Mouse (Mus musculus) embryonic facial prominence, embryonic 12.5 days (tissue): ENCODE results near the gene Mmadhc. TPM values are rescaled to one million over a fixed set of nuclear protein-coding genes. Genes with fewer than 3 reads are reported as not detected.
A peak's percentile ranks its signal among the peaks of the same experiment; 100 is the strongest.

ENCODE experiments used
- ATAC-seq: fragments of 200-750 bp; cut with Nextera tagmentation; 2 replicates; pipeline ENCODE4 v1.8.0; 2017; ENCODE audit not compliant: insufficient number of reproducible peaks, insufficient read depth, low FRiP score, low TSS enrichment
- H3K27ac ChIP-seq: fragments of 300-500 bp; sonication (generic); 2 replicates; pipeline ENCODE4 v1.5.1; 2016; ENCODE audit warnings: mild to moderate bottlenecking
- H3K27me3 ChIP-seq: fragments of 300-500 bp; sonication (generic); 2 replicates; pipeline ENCODE4 v1.6.1; 2016; ENCODE audit warnings: mild to moderate bottlenecking, moderate library complexity
- H3K36me3 ChIP-seq: fragments of 300-500 bp; sonication (generic); 2 replicates; pipeline ENCODE4 v1.6.1; 2016; ENCODE audit warnings: mild to moderate bottlenecking
- H3K4me1 ChIP-seq: fragments of 300-500 bp; sonication (generic); 2 replicates; pipeline ENCODE4 v1.6.1; 2016
- H3K4me2 ChIP-seq: fragments of 300-500 bp; sonication (generic); replicated peaks from 2 replicates; pipeline ENCODE4 v1.6.1; 2016; ENCODE audit warnings: mild to moderate bottlenecking, moderate library complexity
- H3K4me3 ChIP-seq: fragments of 300-500 bp; sonication (generic); 2 replicates; pipeline ENCODE4 v1.5.1; 2016; ENCODE audit warnings: mild to moderate bottlenecking
- H3K9ac ChIP-seq: fragments of 300-500 bp; sonication (generic); 2 replicates; pipeline ENCODE4 v1.6.1; 2016; ENCODE audit warnings: mild to moderate bottlenecking, moderate library complexity
- H3K9me3 ChIP-seq: fragments of 300-500 bp; sonication (generic); 2 replicates; pipeline ENCODE4 v1.6.1; 2016; ENCODE audit warnings: mild to moderate bottlenecking, moderate library complexity
- WGBS: fragments of 180-500 bp; shearing (Covaris S2); methylation state at CpG from one replicate; pipeline ENCODE4 v1.1.7; 2016; 5-methylcytosine and 5-hydroxymethylcytosine counted together
- polyA plus RNA-seq: library from polyadenylated mRNA; unstranded; fragments of >200 nt; fragmentation: Nextera tagmentation; extraction: Ambion mirVana; gene quantifications from 2 replicates; pipeline ENCODE4 v1.2.1, GENCODE M21; 2016

Gene Mmadhc
- polyA plus RNA-seq, 1 experiment from 2014 or later: 163 TPM

DNA sequence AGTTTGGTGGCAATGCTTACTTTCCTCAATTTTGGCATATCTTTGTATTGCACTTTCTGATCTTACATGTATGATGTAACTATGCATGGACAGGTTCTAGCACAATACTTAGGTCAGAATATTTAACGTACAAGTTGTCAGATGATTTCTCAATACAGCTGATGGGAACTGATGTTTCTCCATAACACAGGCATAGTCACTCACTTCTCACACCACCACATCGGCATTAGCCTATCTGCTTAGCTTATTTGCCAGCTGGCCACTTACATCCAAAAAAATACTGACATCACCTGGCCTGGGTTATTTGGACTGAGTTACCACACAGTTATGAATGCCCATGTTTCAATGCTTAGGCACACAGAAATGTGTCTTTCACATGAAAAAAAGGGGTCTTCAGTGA, 2.5 kb downstream of the Mmadhc start:
- Histone ChIP-seq H3K4me3 (no peak overlapping the region), H3K27ac (no peak overlapping the region), H3K4me2 (0 out of 2 replicates have a peak overlapping the region, but pooled peaks have one; percentile 1), H3K4me1 (peaks cover 14% of the 10 kb centered on the region), H3K9me3 (no peaks in the 10 kb centered on the region), H3K27me3 (no peaks in the 10 kb centered on the region), H3K9ac (no peak overlapping the region), H3K36me3 (peaks cover 18% of the 10 kb centered on the region)
- ATAC-seq: no peak
- WGBS: 85% methylated on average over 2 of the region's 2 CpGs

DNA sequence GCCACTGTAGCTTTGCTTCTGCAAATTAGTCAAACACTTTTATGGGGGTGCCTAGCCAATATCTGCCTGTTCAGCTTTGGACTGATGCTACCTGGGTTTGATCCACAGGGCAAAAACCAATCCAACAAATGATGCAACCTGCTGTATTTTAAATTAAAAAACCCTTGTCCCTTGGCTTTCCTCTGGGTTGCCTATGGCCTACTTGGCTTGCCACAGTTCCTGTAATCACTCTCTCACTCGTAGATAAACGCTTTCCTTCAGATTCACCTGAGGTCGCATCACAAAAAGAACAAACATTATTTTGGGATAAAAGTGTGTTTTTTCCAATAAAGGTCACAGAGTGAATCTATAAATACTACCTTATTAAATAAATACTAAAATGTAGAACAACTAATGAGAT, 3.0 kb downstream of the Mmadhc start:
- WGBS: 90% methylated on average over 3 of the region's 3 CpGs
- Histone ChIP-seq H3K27ac (no peak overlapping the region), H3K4me3 (no peak overlapping the region), H3K4me1 (peaks cover 14% of the 10 kb centered on the region), H3K36me3 (peaks cover 23% of the 10 kb centered on the region), H3K9me3 (no peaks in the 10 kb centered on the region), H3K9ac (no peak overlapping the region), H3K27me3 (no peaks in the 10 kb centered on the region), H3K4me2 (no peak overlapping the region)
- ATAC-seq: no peak

DNA sequence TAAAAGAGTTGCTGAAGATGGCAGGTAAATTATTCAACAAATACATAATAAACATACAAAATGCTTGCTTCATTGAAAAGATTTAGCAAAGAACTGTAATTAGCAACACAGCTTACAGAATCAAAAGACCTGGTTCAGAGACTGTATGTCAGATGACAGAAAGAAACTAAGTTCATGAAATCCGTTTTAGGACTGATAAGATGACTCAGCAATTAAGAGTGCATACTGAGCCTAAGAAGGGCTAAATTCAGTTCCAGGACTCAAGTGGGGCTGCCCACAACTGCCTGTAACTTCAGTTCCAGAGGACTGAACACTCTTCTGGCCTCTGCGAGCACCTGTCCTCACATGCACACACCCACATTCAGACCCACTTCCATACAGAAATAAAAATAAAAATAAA, 4.7 kb downstream of the Mmadhc start:
- H3K4me2 ChIP-seq: no peak overlapping the region
- H3K27ac ChIP-seq: no peak overlapping the region
- no peak overlapping the region for H3K9ac ChIP-seq
- H3K9me3 ChIP-seq: no peaks in the 10 kb centered on the region
- no peak for ATAC-seq
- H3K4me1 ChIP-seq: peaks cover 14% of the 10 kb centered on the region
- peaks cover 38% of the 10 kb centered on the region for H3K36me3 ChIP-seq
- H3K27me3 ChIP-seq: no peaks in the 10 kb centered on the region
- WGBS: 76% methylated on average over 2 of the region's 2 CpGs
- H3K4me3 ChIP-seq: no peak overlapping the region

DNA sequence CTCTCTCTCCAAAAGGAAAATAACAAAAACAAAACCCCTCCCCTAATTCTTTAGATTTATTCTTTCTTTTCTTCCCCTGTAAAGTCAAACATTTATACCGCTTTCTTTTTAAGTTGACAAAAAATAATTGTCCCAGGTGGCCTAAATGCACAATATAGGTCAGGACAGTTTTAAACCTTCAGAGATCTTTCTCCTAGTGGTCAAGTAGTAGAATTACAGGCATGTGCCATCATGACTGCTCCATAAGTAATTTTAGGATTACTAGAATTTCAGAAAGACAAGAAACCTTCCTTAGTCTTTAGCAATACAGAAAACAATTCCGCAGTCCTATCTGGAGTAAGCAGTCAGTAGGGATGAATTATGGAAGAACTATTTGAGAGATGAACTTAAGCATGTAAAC, 5.8 kb downstream of the Mmadhc start:
- WGBS: 93% methylated on average over 2 of the region's 2 CpGs
- H3K36me3 ChIP-seq: peaks cover 47% of the 10 kb centered on the region

DNA sequence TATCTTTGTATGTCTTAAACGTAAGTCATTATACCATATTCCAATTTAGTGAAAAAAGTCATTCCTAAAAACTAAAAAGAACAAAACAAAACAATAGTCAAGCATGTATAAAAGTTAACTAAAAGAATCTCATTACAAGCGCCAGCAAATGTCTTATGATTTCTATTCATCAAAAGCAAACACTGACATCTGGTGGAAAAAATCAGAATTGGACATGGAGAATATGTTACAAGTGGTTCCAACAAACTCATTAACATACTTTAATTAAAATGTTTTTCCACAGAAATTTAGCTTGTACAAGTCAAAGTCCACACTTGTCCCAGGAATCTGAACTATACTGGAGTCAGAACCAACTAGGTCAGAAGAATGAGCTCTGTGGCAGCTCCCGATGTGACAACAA, 11.8 kb downstream of the Mmadhc start:
- H3K4me2 ChIP-seq: no peak overlapping the region
- no peak overlapping the region for H3K9ac ChIP-seq
- H3K27ac ChIP-seq: no peak overlapping the region
- ATAC-seq: no peak
- 81% methylated on average over 3 of the region's 3 CpGs for WGBS
- H3K36me3 ChIP-seq: peaks cover 57% of the 10 kb centered on the region
- no peaks in the 10 kb centered on the region for H3K4me1 ChIP-seq
- no peak overlapping the region for H3K4me3 ChIP-seq
- no peaks in the 10 kb centered on the region for H3K27me3 ChIP-seq
- no peaks in the 10 kb centered on the region for H3K9me3 ChIP-seq

More for the DNA sequence above, 5.8 kb downstream of the Mmadhc start:
- Histone ChIP-seq H3K4me1 (peaks cover 14% of the 10 kb centered on the region), H3K4me3 (no peak overlapping the region), H3K9ac (no peak overlapping the region), H3K27ac (no peak overlapping the region), H3K27me3 (no peaks in the 10 kb centered on the region), H3K4me2 (no peak overlapping the region), H3K9me3 (no peaks in the 10 kb centered on the region)
- ATAC-seq: no peak

GRCm38 (mm10) chr2:50284040-50284439, 12.6 kb downstream of the Mmadhc start:
- Histone ChIP-seq H3K4me1 (no peaks in the 10 kb centered on the region), H3K4me2 (no peak overlapping the region), H3K9ac (no peak overlapping the region), H3K27me3 (no peaks in the 10 kb centered on the region), H3K4me3 (no peak overlapping the region), H3K36me3 (peaks cover 61% of the 10 kb centered on the region), H3K9me3 (no peaks in the 10 kb centered on the region), H3K27ac (no peak overlapping the region)
- ATAC-seq: no peak
- WGBS: 81% methylated on average over 5 of the region's 5 CpGs

DNA sequence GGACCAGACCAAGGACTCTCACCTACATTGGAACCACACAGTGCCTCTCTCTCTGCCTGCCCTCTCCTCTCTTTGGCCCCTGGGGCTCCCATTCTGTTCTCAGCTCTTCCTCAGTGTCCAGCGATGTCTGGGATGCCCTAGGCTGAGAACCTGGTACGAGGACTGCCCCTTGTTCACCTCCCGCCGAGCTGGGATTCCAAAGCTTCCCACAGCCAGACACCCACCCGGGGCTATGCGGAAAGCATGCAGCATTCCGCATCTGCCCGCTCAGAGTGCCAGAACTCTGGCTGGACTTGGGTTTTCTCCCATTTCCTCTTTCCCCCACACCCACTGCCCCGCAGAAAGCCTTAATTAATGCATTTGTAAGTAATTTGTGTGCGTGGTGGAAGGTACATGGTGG, 19.9 kb downstream of the Mmadhc start:
- 39% methylated on average over 10 of the region's 10 CpGs for WGBS
- Histone ChIP-seq H3K4me1 (peaks cover 7% of the 10 kb centered on the region; the same call in 1 of the 2 replicates), H3K9me3 (no peaks in the 10 kb centered on the region), H3K27ac (0 out of 2 replicates have a peak overlapping the region, but pooled peaks have one; percentile 50), H3K36me3 (peaks cover 24% of the 10 kb centered on the region), H3K4me2 (no peak overlapping the region), H3K4me3 (no peak overlapping the region), H3K27me3 (no peaks in the 10 kb centered on the region), H3K9ac (no peak overlapping the region)
- no peak for ATAC-seq

- Histone ChIP-seq H3K36me3 (0 out of 2 replicates have a peak, but pooled peaks cover 5% of the 10 kb centered on the region), H3K4me3 (no peak overlapping the region), H3K4me2 (no peak overlapping the region), H3K27ac (no peak overlapping the region), H3K4me1 (peaks cover 10% of the 10 kb centered on the region; the same call in 1 of the 2 replicates), H3K27me3 (no peaks in the 10 kb centered on the region), H3K9me3 (no peaks in the 10 kb centered on the region), H3K9ac (no peak overlapping the region)
- no peak for ATAC-seq
- WGBS: 55% methylated on average over 6 of the region's 6 CpGs
Measured at GRCm38 (mm10) chr2:50273415-50273814, 23.2 kb downstream of the Mmadhc start.

- H3K36me3 ChIP-seq: no peaks in the 10 kb centered on the region
- no peak overlapping the region for H3K4me2 ChIP-seq
- no peak for ATAC-seq
- no peaks in the 10 kb centered on the region for H3K27me3 ChIP-seq
- H3K9me3 ChIP-seq: no peaks in the 10 kb centered on the region
- H3K9ac ChIP-seq: no peak overlapping the region
- 39% methylated on average over 5 of the region's 5 CpGs for WGBS
- H3K4me1 ChIP-seq: peaks cover 10% of the 10 kb centered on the region; the same call in 1 of the 2 replicates
- no peak overlapping the region for H3K27ac ChIP-seq
- no peak overlapping the region for H3K4me3 ChIP-seq
Measured at GRCm38 (mm10) chr2:50272165-50272564, 24.4 kb downstream of the Mmadhc start.

DNA sequence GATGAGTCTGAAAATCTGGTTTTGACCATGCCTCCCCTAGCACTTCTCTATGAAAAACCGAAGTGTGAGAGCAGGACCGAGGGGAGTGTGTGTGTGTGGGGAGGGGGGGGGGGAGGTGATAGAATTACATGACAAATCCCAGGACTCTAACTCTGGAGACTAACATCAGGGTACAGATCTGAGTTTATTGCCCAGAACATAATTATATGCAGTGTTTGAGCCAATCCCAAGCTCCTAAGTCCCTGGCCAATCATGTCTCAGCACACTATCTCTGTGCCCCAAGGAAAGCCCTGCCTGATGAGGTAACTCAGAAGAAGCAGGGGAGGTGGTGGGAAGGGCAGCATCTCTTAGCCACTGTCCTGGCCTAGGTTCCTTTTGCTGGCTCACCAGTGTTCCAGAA, 28.1 kb downstream of the Mmadhc start:
- H3K9me3 ChIP-seq: no peaks in the 10 kb centered on the region
- no peak overlapping the region for H3K4me2 ChIP-seq
- H3K27ac ChIP-seq: no peak overlapping the region
- no peaks in the 10 kb centered on the region for H3K36me3 ChIP-seq
- ATAC-seq: no peak
- H3K4me3 ChIP-seq: no peak overlapping the region
- 0 out of 2 replicates have a peak, but pooled peaks cover 3% of the 10 kb centered on the region for H3K4me1 ChIP-seq
- H3K27me3 ChIP-seq: no peaks in the 10 kb centered on the region
- no peak overlapping the region for H3K9ac ChIP-seq
- WGBS: 42% methylated on average over 2 of the region's 2 CpGs

GRCm38 (mm10) chr2:50267046-50267445, 29.6 kb downstream of the Mmadhc start:
- no peak for ATAC-seq
- 0 out of 2 replicates have a peak, but pooled peaks cover 3% of the 10 kb centered on the region for H3K4me1 ChIP-seq
- H3K9ac ChIP-seq: no peak overlapping the region
- H3K27me3 ChIP-seq: no peaks in the 10 kb centered on the region
- no peak overlapping the region for H3K27ac ChIP-seq
- H3K4me2 ChIP-seq: no peak overlapping the region
- H3K4me3 ChIP-seq: no peak overlapping the region
- H3K9me3 ChIP-seq: no peaks in the 10 kb centered on the region
- H3K36me3 ChIP-seq: no peaks in the 10 kb centered on the region

DNA sequence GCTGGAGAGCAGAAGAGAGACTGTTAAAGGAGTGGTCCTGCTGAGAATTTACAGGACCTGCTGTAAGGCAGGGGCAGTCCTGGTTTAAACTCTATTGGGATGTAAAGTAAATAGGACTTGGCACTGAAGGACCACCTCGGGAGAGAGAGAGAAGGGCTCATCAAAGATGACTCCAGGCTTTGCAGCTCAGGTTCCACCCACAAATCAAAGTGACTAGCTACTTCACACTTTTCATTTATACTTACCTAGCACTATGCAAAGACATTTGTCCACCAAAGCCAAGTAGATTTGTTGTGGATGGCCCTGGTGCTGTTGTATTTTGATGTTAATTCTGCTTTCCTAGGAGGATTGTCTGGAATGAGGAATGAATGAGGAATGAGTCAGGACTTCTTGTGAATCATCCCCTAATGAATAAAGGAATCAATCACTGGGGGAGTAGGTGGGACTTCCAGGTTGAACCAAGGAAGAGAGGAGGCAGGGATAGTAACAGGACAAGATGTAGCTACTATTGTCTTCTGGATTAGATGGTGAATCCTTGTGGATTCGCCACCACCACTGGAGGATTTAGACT, 31.3 kb downstream of the Mmadhc start:
- H3K4me1 ChIP-seq: 0 out of 2 replicates have a peak, but pooled peaks cover 3% of the 10 kb centered on the region
- H3K4me2 ChIP-seq: no peak overlapping the region
- no peak for ATAC-seq
- H3K27ac ChIP-seq: no peak overlapping the region
- no peaks in the 10 kb centered on the region for H3K36me3 ChIP-seq
- WGBS: 43% methylated on average over 2 of the region's 2 CpGs
- no peaks in the 10 kb centered on the region for H3K9me3 ChIP-seq
- H3K9ac ChIP-seq: no peak overlapping the region
- H3K27me3 ChIP-seq: no peaks in the 10 kb centered on the region
- no peak overlapping the region for H3K4me3 ChIP-seq
